28 mouse cellular contexts compared by ENCODE assay signal in the genomic region with DNA sequence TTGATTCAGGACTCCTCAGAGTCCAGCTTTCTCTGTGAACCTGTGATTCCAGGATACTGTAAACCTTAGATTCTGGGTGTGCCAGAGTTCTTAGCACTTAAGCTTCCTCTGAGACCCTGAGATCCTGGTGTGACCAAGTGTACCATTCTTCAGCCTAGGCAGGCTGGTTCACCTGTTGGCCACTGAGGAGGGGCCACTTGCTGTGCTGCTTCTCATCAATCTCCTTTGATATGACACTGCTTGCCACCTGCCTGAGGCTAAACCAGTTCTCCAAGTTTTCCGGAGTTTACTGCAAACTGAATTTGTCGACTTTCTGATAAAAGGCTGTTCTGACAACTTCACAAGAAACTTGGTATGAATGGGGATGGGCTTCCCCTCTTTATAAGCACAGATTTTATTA. TPM values are rescaled to one million over a fixed set of nuclear protein-coding genes. Genes with fewer than 3 reads are reported as not detected.
"Had no signal": no experiment of that assay in that cellular context is flagged by ENCODE, and none has a peak within 500 bp of the region (broad histone marks: within the 10 kb centered on the region; RNA-seq: fewer than 3 reads in every experiment).

No protein-coding gene starts in this region.

- H3K4me2 ChIP-seq: kidney, embryonic 15.5 days; limb, embryonic 13.5 days; lung, embryonic 15.5 days; midbrain, embryonic 11.5 days had no signal

- H3K36me3 ChIP-seq: kidney, embryonic 15.5 days; limb, embryonic 13.5 days; lung, embryonic 15.5 days had no signal

- H3K4me1 ChIP-seq: kidney, embryonic 15.5 days; limb, embryonic 13.5 days; lung, embryonic 15.5 days had no signal

- DNase-seq: kidney, adult 11 months; kidney, adult 8-10 months; kidney, postnatal 10 days; kidney, postnatal 36 days; layer of hippocampus, postnatal 36 days; left cerebral cortex, postnatal 4 days; liver, postnatal 0 days; lung, postnatal 14 days; lung, postnatal 4 days; midbrain, embryonic 14.5 days; right cerebral cortex, adult 18-20 months; right cerebral cortex, postnatal 14 days; right cerebral cortex, postnatal 4 days; thymus, postnatal 25 days had no signal

- H3K27me3 ChIP-seq: kidney, embryonic 15.5 days; limb, embryonic 13.5 days; lung, embryonic 15.5 days had no signal

- ATAC-seq: liver, postnatal 0 days had no signal

- H3K4me3 ChIP-seq: kidney, embryonic 15.5 days; left cerebral cortex, adult 2 months; limb, embryonic 13.5 days; lung, embryonic 15.5 days had no signal

- H3K9ac ChIP-seq: kidney, embryonic 15.5 days; limb, embryonic 13.5 days; liver, embryonic 14.5 days; liver, postnatal 0 days; lung, embryonic 15.5 days had no signal

- H3K27ac ChIP-seq: kidney, embryonic 15.5 days; left cerebral cortex, adult 2 months; limb, embryonic 13.5 days; liver, embryonic 14.5 days; lung, embryonic 15.5 days had no signal

- H3K9me3 ChIP-seq: kidney, embryonic 15.5 days; limb, embryonic 13.5 days; lung, embryonic 15.5 days had no signal

RNA-seq across cellular contexts. Expression of a gene that starts 50.9 kb away (rescaled TPM):
- total RNA-seq: layer of hippocampus, postnatal 10 days; layer of hippocampus, postnatal 36 days; left cerebral cortex, adult 2 months; left cerebral cortex, postnatal 10 days; left cerebral cortex, postnatal 4 days; megakaryocyte progenitor cell, adult 5-6 weeks; megakaryocyte-erythroid progenitor cell, adult 5-6 weeks; midbrain, postnatal 0 days had no signal
- polyA plus RNA-seq: limb, embryonic 13.5 days; lung, embryonic 15.5 days; midbrain, embryonic 11.5 days; midbrain, embryonic 14.5 days; midbrain, postnatal 0 days; neural tube, embryonic 11.5 days; neural tube, embryonic 14.5 days; thymus, postnatal 0 days had no signal
